Mouse (Mus musculus): ENCODE measurements around the gene Tcp11.

Gene Tcp11

DNA sequence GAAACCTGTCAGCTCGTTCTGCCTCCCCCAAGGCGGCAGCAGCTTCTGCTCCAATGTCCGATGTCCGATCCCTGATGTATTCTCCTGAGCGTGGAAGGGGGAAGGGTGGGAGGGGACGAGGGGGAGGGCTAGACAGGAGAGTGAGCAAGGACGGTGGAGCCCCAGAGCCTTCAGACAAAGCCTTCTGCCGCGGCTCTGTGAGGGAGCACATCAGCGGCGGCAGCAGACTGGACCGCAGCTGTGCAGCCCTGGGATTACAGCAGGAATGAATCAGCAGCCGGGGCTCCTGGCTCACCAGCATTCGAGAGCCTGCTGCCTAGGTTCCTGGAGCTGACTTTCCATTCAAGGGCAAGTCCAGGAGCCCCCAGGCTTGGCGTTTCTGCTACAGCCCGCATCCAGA is 39.8 kb downstream of the Tcp11 start:
- peak in 1 of 2 experiments; percentile 42 for DNase-seq (ENCODE audit: low spot score in 2 of 2)

DNA sequence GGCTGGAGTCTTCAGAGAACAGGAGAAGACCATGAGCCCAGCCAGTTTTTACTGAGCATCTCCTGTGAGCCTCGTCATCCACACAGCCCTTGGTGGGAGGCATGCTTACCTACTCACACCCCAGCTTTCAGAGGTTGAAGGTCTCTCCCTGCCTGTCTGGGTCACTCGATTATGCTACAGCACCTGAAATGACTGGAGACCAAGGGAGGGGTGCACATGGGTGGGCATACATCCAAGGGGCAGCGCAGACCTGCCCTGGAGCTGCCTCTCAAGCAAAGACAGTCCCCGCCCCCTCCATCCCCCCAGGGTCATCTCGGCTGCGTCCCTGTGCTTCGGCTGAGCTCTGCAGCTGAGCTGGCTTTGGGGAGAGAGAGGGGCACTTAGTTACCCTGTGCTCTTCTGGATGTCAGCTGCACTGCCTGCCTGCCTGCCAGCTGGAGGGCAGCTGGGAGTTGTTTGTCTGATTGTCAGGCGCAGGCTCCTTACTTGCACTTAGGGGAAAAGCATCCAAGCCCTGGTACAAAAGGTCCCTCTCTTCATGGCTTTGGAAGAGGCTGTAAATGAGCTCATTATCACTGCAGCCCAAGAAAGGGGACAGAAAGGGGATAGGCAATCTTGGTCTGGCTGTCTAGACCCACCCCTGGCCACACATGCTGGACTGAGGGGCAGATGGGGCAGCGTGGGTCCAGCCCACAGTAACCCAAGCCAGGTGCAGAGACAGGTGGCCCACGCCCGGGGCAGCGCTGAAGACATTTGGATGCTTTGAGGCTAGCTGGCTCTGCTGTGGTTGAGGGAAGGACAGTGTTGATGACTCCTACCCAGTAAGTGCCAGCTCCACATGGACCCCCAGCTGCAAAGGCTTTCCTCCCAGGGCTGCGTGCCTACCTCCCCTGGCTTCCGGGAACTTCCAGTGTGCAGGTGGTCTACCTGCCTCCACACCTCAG is 43.4 kb downstream of the Tcp11 start:
- peak in 1 of 2 experiments; percentile 40 for DNase-seq (ENCODE audit: low spot score in 2 of 2)

DNA sequence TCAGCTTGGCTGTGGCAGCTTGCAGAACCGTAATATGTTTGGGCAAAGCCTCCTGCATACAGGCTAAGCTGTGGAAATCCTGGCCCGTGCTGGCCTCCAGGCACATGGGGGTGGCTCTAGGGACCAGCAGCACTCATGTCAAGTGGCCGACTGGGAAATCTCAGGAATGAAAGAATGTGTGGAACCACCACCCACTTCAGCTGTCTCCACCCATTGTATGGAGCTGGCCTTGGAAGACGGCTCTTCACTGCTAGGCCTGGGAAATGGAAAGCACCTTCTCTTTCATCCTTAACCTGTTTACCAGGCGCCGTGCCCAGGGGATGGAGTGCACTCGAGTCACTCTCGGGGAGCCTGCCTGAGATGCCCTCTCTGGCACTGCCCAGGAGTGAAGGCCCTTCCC is 45.5 kb downstream of the Tcp11 start:
- DNase-seq (ENCODE audit: low spot score in 2 of 2): no peak

DNA sequence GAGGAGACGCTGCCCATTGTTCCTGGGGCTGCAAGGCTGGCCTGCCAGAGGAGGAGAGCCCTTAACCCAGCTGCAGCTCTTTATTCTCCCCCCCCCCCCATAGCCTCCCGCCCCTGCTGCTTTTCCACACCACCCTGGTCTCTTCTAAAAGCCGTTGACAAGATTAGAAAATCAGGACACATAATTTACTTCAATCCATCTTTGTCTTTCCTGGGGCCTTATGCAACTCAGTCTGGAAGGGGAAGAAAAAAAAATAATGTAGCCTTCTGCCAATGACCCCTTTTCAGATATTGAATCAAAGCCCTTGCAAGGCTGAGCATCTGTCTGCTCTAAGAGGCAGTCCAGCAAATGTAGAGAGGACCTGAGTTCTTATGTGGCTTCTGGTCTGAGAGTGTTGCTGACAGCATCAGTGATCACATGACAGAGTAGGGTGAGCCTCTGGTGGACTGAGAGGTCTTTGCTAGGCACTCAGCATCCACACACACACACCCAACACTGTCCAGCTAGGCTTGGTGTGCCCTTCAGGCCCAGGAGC is 47.3 kb downstream of the Tcp11 start:
- no peak for DNase-seq (ENCODE audit: low spot score in 2 of 2)

DNA sequence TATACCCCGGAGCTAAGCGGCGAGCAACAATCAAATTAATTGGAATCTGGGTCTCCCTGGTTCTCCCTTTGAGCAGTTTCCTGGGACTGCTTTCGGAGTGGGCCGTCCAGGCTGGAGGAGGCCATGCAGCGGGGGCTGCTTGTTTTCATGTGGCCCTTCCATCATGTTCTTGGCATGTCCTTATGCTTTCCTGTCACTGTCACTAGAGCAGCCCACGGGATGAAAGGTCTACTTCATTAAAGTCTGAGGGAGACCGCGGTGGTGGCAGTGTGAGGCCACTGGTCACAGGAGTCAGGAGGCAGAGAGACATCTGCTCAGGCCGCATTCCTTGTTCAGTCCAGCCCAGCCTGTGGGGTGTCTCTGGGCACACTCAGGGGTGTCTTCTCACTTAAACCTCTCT is 48.2 kb downstream of the Tcp11 start:
- DNase-seq (ENCODE audit: low spot score in 2 of 2): no peak

DNA sequence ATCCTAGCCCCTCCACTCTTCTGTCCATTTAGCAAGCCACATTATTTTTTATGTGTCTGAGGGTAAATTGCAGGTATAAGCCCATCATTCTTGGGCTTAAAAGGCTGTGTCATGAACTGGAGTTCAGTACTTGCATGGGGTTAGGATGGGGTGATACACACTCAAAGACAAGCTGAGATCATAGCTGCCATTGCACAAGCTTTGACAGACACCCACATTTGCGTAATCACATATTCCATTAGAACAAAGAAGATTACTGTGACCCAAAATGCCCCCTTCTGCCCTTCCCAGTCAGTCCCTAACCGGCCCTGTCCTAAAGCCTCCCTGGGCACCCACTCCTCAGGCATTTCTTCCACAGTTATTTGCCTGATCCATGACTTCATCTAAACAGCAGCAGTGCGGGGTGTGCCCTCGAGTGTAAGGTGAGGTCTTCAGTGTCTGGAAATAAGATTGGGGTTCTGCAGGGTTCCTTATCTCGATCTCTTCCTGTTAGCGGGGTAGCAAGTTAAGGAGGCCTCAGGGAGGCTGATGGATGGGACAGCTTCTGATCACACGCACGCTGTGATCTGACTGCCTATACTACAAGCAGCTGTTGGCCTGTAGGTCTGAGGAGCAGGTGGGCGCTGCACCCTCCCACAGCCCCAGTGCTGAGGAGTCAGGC is 49.0 kb downstream of the Tcp11 start:
- no peak for DNase-seq (ENCODE audit: low spot score in 2 of 2)

DNA sequence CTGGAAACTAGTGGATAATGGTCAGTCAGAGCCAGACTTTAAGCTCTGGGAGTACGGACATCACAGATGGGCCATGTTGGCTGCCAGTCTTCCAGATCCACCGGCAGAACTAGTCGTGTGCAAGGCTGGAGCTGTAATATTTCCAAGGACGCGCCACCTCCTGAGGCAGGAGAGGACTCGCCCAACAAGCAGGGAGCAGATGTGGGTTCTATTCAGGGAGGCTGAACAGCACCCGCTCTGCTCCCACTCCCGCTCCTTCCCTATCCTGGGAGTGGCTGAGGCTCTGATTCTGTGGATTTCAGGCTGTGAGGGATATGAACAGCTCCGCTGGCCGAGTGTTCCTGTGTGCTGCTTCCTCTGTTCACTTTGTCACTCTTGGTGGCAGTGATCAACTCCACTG is 50.0 kb downstream of the Tcp11 start:
- DNase-seq (ENCODE audit: low spot score in 2 of 2): peak in 1 of 2 experiments; percentile 69

DNA sequence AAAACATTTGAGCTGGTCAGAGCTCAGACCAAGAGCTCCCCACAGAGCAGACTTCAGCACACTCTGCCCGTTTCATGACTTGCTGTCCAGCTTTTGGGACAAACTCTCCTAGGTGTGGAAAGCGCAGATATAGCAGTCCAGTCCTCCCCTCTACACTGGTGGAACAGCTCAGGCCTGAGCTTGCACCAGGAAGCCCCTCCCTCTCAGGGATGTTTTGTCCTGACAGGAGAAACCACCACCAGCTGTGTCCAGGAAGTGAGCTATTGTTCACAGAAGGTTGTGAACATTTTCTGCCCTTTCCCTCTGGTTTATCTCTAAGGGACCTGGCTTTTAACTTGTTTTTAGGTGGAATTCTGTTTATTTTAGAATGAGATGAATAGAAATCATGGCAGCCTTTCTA is 51.1 kb downstream of the Tcp11 start:
- DNase-seq (ENCODE audit: low spot score in 2 of 2): no peak

DNA sequence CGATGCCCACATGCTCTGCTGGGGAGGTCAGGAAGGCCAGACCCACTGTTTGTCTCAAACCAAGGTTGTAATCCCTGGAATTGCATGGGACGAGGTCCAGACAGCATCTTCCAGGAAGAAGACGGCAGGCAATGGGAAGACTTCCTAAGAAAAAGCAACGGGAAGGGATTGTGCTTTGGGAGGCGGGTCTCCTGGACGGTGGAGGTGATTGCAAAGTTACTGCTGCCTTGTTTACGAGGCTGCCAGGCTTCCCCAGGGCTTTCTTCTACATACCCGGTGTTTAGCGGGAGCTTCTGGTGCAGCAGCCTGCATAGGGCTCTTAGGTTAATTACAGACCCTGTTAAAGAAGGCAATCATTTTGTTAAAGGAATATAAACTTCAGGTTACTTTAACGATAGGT is 52.2 kb downstream of the Tcp11 start:
- DNase-seq (ENCODE audit: low spot score in 2 of 2): no peak

DNA sequence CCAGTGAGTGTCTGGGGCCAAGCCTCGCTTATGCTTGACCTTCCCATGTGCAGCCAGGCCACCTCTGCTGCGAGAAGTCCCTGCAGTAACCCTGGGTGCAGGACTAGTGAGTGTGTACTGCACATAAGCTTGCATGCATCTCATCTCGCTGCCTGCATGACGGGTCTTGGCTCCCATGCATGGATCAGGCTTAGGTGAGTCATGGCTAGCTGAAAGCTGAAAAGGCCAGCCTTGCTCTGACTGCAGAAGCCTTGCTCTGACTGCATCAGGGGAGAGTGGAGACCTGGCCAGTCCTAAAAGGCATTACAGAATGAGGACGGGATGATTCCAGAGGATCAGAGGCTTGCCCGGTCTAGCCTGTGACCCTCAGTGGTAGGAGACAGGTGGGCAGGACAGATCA is 53.2 kb downstream of the Tcp11 start:
- DNase-seq (ENCODE audit: low spot score in 2 of 2): no peak

DNA sequence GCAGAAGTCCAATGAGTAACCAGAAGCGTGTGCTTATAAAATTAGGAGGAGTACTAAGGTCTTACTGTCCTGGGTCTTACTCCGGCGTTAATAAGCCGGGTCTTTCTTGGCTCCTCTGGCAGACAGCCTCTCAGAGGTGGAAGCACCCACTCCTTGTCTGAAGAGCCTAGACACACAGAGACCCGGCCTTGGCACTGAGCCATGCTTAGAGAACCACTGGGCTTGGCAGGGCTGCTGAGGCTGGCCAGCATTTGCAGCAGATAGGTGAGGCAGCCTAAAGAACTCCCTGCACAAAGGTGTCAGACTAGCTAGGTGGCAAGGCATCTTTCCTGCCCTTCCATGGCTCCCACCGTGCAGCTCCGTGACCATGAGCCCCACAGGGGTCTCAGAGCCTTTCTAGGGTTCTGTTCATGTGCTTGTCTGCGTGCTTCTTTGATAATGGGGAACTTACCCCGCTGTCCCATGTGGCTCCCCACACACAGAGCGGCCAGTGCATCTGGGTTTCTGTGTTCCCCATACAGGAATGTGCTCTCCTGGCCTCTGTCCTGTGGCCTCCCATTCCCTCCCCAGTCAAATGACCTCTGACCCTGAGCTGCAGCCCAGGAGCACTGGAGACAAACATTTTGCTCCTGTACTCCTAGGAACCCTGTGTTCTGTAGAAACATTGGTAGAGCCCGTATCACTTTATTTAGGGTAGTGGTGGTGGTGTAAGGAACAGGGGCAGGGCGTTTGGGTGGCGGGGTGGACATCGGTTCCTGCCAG is 54.1 kb downstream of the Tcp11 start:
- DNase-seq (ENCODE audit: low spot score in 2 of 2): no peak

DNA sequence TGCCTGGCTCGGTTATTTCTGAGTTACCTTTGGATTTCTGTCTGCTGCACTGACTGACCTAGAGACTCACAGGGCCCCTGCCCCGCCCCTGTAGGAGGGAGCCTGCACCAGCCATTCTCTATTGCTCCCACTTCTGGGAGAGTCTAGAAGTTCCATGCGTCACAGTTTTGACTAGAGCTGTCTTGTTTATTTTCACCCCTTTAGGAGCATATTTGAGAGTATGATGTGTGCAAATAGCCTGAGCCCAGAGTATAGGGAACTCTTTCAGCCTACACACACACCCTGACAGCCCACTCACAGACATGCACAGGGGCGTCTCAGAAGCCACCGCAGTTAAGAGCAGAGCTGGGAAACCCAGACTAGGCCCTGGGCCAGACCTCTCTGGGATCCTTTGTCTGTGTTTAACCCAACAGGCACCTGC is 54.9 kb downstream of the Tcp11 start:
- DNase-seq (ENCODE audit: low spot score in 2 of 2): no peak

DNA sequence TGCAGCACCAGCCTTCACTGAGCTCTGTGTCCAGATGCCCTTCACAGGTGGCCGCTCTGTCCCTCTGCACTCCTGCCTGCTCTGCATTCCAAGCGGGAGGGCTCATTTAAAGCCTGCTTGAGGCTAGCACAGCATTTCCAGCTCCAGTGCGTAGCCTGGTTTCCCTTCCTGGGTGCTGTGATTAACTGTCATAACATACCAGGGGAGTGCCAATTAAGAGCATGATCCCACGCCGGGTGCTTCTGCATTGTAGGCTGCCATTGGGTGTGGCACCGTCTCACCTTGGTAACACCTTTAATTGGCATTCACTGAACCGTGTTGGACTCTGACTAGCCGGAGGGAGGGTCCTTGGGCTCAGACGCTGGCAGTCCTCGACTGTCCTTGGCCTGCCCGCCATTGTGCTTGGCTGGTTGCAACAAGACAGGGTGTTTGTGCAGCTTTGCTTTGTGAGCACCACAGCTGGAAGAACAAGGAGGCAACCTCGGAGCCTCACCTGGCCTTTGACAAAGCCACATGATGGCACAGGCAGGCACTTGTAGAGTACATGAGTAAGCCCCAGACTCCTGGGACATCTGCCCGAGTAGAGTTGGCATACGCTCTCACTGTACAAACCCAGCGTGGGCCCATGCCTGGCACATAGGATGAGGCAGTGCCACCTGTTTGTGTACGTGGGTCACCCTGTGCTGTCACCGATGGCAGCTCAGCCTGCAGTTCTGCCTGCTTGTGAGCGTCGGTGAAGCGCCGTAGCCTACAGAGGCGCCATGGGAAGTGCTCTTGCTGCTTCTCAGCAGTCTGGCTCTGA is 57.4 kb downstream of the Tcp11 start:
- DNase-seq (ENCODE audit: low spot score in 2 of 2): no peak

DNA sequence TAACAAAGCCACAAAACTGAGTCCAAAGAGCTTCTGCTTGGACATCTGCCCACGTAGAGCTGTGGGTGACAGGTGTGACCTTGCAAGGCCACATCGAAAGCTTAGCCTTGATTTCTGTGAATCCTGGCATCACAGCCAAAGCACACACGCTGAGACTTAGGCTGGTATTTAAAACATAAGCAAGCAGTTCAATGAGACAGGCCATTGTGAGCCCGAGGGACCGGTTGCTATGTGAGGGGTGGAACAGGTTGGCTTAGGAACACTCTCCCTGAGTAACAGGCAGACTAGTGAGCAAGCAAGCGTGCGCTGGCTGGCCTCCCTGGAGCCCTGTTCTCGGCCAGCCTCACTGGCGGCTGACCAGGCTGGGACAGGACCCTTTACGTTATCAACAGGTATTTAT is 58.5 kb downstream of the Tcp11 start:
- DNase-seq (ENCODE audit: low spot score in 2 of 2): no peak

DNA sequence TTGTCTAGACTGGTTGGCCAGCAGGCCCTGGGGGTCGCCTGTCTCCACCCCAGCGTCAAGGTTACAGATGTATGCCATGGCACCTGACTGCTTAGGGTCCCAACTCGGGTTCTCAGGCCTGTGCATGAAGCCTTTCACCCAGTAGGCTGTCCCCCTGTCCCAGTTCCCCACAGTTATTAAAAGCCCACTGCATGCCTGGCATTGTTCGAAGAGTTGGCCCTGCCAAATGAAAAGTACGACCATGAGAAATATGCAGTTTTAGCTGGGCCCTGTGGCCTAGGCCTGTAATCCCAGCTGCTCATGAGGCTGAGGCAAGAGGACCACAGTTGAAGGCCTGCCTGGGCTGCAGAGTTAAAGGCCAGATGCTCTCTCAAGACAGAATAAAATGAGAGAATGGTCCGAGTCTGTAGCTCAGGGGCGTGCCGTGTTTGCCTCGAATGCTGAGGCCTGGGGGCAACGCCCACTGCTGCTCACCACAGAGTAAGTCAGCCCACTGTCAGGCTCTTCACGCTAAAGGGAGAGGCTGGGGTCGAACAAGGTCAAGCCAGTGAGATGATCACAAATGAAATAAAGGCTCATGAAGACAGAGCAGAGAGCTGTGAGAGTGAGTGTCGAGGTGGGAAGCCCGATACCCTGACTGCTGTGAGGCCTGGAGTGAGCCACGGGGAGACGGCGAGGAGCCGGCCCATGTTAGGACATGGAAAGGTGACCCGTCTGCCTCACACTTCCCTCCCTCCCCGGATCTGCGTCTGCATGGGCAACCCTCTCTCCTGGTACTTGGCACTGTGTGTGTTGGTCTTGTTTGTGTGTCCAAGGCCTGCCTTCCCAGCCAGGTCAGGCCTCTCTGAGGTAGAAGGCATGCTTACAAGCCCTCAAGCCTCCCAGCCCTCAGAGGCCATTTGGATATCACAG is 60.4 kb downstream of the Tcp11 start:
- no peak for DNase-seq (ENCODE audit: low spot score in 2 of 2)

DNA sequence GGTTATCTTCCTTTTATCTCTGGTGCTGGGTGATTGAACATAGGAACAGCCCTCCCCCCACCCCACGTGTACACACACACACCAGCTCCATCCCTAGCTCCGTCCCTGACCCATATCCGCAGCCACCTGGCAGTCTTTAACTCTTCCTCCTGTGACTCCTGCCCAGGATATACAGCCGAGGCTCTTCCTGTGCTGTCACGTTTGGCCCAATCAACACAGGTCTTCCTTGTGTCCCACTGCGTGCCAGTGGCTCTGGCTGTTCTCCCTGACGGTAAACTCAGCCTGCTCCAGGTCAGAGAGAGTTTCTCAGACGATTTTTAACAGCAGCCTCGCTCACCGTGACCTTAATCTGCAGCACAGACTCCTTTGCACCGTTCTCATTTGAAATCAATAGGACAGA is 61.7 kb downstream of the Tcp11 start:
- no peak for DNase-seq (ENCODE audit: low spot score in 2 of 2)

DNA sequence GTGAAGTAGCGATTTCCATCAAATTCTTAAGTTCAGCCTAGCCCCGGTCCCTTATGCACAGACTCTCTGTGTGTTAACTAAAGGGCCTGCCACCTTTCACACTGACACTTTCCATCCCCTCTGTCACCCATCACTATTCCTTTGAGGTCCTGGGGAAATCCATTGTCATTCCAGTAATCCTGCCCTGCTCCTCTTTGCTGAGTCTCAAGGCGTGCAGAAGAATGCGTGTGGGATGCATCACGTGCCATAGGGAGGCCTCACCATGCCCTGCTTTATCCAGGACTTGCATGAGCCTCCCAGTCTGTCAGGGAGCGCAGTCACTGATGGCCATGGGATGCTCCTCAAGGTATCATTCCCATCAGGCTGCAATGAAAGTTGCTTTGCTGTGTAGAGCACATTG is 62.1 kb downstream of the Tcp11 start:
- no peak for DNase-seq (ENCODE audit: low spot score in 2 of 2)
